Mouse (Mus musculus): Measurements from ENCODE around the gene Cox7a1.

Gene Cox7a1

GRCm38 (mm10) chr7:30222205-30222604, 38.3 kb downstream of the Cox7a1 start:
- DNase-seq: no peak

- no peak for DNase-seq
These were observed 40.3 kb downstream of the Cox7a1 start for GRCm38 (mm10) chr7:30224206-30224605.

GRCm38 (mm10) chr7:30231328-30231668, 47.4 kb downstream of the Cox7a1 start:
- DNase-seq: no peak

GRCm38 (mm10) chr7:30231669-30232454, 47.9 kb downstream of the Cox7a1 start, which contains the start of the genes Polr2i and Tbcb:
Gene Polr2i, plus strand, starts transcription at chr7:30231948.
Gene Tbcb, minus strand, starts transcription at chr7:30232272.
- peak; percentile 99 for DNase-seq

- no peak for DNase-seq
These were observed 48.7 kb downstream of the Cox7a1 start for GRCm38 (mm10) chr7:30232631-30233148.

GRCm38 (mm10) chr7:30233387-30233786, 49.4 kb downstream of the Cox7a1 start:
- DNase-seq: no peak

GRCm38 (mm10) chr7:30234276-30234858, 50.4 kb downstream of the Cox7a1 start:
- DNase-seq: no peak

GRCm38 (mm10) chr7:30235091-30235490, 51.1 kb downstream of the Cox7a1 start:
- no peak for DNase-seq

- DNase-seq: no peak
These were observed 51.7 kb downstream of the Cox7a1 start, which contains the start of gene Ovol3 for GRCm38 (mm10) chr7:30235625-30236024. Gene Ovol3, minus strand, starts transcription at chr7:30235725.

Data from right cerebral cortex, adult 18-20 months (tissue).